Mouse (Mus musculus): ENCODE data around the gene Gm45713. TPM values are rescaled to one million over a fixed set of nuclear protein-coding genes. Genes with fewer than 3 reads are reported as not detected.

Gene Gm45713
- polyA plus RNA-seq, 1 experiment, result 0.06 TPM

DNA sequence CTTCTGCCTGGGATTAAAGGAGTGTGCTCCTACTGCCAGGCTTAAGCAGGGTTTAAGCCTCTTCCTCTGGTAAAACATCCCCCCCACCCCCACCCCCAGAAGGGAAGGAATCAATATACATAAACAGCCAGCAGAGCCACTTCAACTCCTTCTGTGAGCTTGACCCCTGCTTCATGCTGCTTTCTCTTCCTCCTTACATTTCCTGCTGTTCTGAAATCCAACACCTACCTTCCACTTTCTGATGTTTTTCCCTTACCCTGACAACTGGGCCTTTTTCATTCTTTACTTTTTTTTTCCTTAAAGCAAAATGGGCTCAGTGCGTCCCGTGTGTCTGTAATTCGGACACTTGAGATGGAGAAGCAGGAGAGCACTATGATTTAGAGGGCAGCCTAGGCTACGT, 14.3 kb upstream of the Gm45713 start:
- TF ChIP-seq POLR2A (IDR thresholded peaks at IDR 0.05; ENCODE audit: control insufficient read depth, low read depth, low read length) (no peak), CTCF (IDR thresholded peaks at IDR 0.05; ENCODE audit: control insufficient read depth, insufficient read depth, insufficient replicate concordance, low read depth, low read length) (no peak)
- Histone ChIP-seq H3K4me3 (ENCODE audit: control insufficient read depth, low read depth, low read length) (no peak overlapping the region), H3K36me3 (ENCODE audit: control insufficient read depth, insufficient read depth, low read length) (no peaks in the 10 kb centered on the region), H3K27me3 (ENCODE audit: control insufficient read depth, insufficient read depth, low read length) (no peaks in the 10 kb centered on the region), H3K4me1 (ENCODE audit: control insufficient read depth, insufficient read depth, low read length) (peaks cover 2% of the 10 kb centered on the region; the same call in 1 of the 2 replicates), H3K27ac (ENCODE audit: control insufficient read depth, insufficient read depth, low read depth, low read length) (no peak overlapping the region; the same call in 1 of the 2 replicates)

DNA sequence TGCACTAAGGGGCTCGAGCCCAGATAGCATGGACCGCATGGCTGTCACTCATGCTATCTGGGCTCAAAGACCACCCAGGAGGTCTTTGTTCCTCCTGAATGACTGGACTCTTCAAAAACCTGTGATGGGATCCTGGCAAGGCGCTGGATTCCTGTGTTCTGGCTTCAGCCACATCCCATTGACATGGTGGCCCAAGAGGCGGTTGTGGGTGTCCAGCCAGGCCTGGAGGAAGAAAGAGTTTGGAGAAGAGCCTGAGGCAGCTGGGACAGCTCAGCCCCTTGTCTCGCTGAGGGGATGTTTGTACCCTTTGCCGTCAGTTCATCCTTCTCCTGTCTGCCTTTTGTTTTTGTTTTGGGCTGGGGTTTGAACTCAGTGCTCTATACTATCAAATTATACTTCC, 13.5 kb upstream of the Gm45713 start:
- Histone ChIP-seq H3K36me3 (ENCODE audit: control insufficient read depth, insufficient read depth, low read length) (no peaks in the 10 kb centered on the region), H3K4me3 (ENCODE audit: control insufficient read depth, low read depth, low read length) (no peak overlapping the region), H3K27me3 (ENCODE audit: control insufficient read depth, insufficient read depth, low read length) (no peaks in the 10 kb centered on the region), H3K27ac (ENCODE audit: control insufficient read depth, insufficient read depth, low read depth, low read length) (no peak overlapping the region), H3K4me1 (ENCODE audit: control insufficient read depth, insufficient read depth, low read length) (no peaks in the 10 kb centered on the region)
- no peak for TF ChIP-seq POLR2A (IDR thresholded peaks at IDR 0.05; ENCODE audit: control insufficient read depth, low read depth, low read length)
- TF ChIP-seq CTCF (IDR thresholded peaks at IDR 0.05; ENCODE audit: control insufficient read depth, insufficient read depth, insufficient replicate concordance, low read depth, low read length), result no peak

- TF ChIP-seq POLR2A (IDR thresholded peaks at IDR 0.05; ENCODE audit: control insufficient read depth, low read depth, low read length) (no peak), CTCF (IDR thresholded peaks at IDR 0.05; ENCODE audit: control insufficient read depth, insufficient read depth, insufficient replicate concordance, low read depth, low read length) (no peak)
- Histone ChIP-seq H3K27ac (ENCODE audit: control insufficient read depth, insufficient read depth, low read depth, low read length) (no peak overlapping the region), H3K27me3 (ENCODE audit: control insufficient read depth, insufficient read depth, low read length) (no peaks in the 10 kb centered on the region), H3K4me1 (ENCODE audit: control insufficient read depth, insufficient read depth, low read length) (no peaks in the 10 kb centered on the region), H3K36me3 (ENCODE audit: control insufficient read depth, insufficient read depth, low read length) (no peaks in the 10 kb centered on the region), H3K4me3 (ENCODE audit: control insufficient read depth, low read depth, low read length) (no peak overlapping the region)
Measured at GRCm38 (mm10) chr7:45148534-45149098, 12.6 kb upstream of the Gm45713 start.

GRCm38 (mm10) chr7:45147899-45148298, 11.9 kb upstream of the Gm45713 start:
- H3K27me3 ChIP-seq (ENCODE audit: control insufficient read depth, insufficient read depth, low read length), result no peaks in the 10 kb centered on the region
- H3K36me3 ChIP-seq (ENCODE audit: control insufficient read depth, insufficient read depth, low read length), result no peaks in the 10 kb centered on the region
- TF ChIP-seq CTCF (IDR thresholded peaks at IDR 0.05; ENCODE audit: control insufficient read depth, insufficient read depth, insufficient replicate concordance, low read depth, low read length) (no peak), POLR2A (IDR thresholded peaks at IDR 0.05; ENCODE audit: control insufficient read depth, low read depth, low read length) (no peak)
- no peaks in the 10 kb centered on the region for H3K4me1 ChIP-seq (ENCODE audit: control insufficient read depth, insufficient read depth, low read length)
- H3K4me3 ChIP-seq (ENCODE audit: control insufficient read depth, low read depth, low read length), result no peak overlapping the region
- H3K27ac ChIP-seq (ENCODE audit: control insufficient read depth, insufficient read depth, low read depth, low read length), result no peak overlapping the region

GRCm38 (mm10) chr7:45147267-45147666, 11.2 kb upstream of the Gm45713 start:
- Histone ChIP-seq H3K36me3 (ENCODE audit: control insufficient read depth, insufficient read depth, low read length) (no peaks in the 10 kb centered on the region), H3K27ac (ENCODE audit: control insufficient read depth, insufficient read depth, low read depth, low read length) (no peak overlapping the region), H3K27me3 (ENCODE audit: control insufficient read depth, insufficient read depth, low read length) (no peaks in the 10 kb centered on the region), H3K4me1 (ENCODE audit: control insufficient read depth, insufficient read depth, low read length) (no peaks in the 10 kb centered on the region), H3K4me3 (ENCODE audit: control insufficient read depth, low read depth, low read length) (no peak overlapping the region)
- TF ChIP-seq CTCF (IDR thresholded peaks at IDR 0.05; ENCODE audit: control insufficient read depth, insufficient read depth, insufficient replicate concordance, low read depth, low read length), result no peak
- no peak for TF ChIP-seq POLR2A (IDR thresholded peaks at IDR 0.05; ENCODE audit: control insufficient read depth, low read depth, low read length)

GRCm38 (mm10) chr7:45145460-45145859, 9.4 kb upstream of the Gm45713 start:
- H3K27ac ChIP-seq (ENCODE audit: control insufficient read depth, insufficient read depth, low read depth, low read length), result no peak overlapping the region
- H3K36me3 ChIP-seq (ENCODE audit: control insufficient read depth, insufficient read depth, low read length), result no peaks in the 10 kb centered on the region
- H3K27me3 ChIP-seq (ENCODE audit: control insufficient read depth, insufficient read depth, low read length), result no peaks in the 10 kb centered on the region
- H3K4me3 ChIP-seq (ENCODE audit: control insufficient read depth, low read depth, low read length), result no peak overlapping the region
- no peaks in the 10 kb centered on the region; the same call in 1 of the 2 replicates for H3K4me1 ChIP-seq (ENCODE audit: control insufficient read depth, insufficient read depth, low read length)
- TF ChIP-seq POLR2A (IDR thresholded peaks at IDR 0.05; ENCODE audit: control insufficient read depth, low read depth, low read length) (no peak), CTCF (IDR thresholded peaks at IDR 0.05; ENCODE audit: control insufficient read depth, insufficient read depth, insufficient replicate concordance, low read depth, low read length) (no peak)

DNA sequence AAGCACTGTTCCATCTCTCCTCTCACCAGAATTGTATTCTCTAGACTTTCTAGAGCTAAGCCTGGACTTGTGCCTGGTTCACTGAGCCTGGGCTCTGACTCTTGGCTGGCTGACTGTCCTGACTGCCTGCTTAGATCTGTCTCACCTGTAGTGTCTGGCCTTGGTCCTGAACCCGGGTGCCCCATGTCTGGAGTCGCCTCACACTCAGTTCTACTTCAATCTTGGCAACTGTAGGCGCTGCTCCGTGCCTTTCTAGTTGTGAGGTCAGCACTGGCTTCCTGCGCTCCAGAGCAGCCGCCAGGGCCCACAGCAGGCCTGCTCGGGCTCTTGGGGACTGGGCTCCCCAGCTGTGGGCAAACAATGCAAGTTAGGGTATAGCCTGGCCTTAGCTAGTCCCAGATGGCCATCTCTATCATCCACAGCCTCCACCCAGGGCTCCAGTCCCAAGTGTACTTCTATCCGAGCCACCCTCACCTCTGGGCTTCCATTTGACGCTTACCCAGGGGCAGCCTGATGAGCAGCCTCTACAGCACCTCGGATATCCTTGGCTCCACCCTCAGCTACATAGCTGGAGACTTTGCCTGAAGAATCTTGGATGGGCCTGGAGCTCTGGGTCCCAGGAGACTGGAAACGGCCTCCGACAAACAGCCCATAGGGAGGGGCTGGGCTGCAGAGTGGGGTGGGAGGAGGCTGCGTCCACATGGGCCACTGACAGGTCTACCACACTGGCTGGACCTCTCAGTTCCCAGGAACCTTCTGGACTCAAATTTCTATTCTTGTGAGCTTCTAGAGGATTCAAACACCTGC, 8.5 kb upstream of the Gm45713 start:
- Histone ChIP-seq H3K4me1 (ENCODE audit: control insufficient read depth, insufficient read depth, low read length) (no peaks in the 10 kb centered on the region; the same call in none of the 2 replicates), H3K36me3 (ENCODE audit: control insufficient read depth, insufficient read depth, low read length) (no peaks in the 10 kb centered on the region), H3K27ac (ENCODE audit: control insufficient read depth, insufficient read depth, low read depth, low read length) (no peak overlapping the region), H3K27me3 (ENCODE audit: control insufficient read depth, insufficient read depth, low read length) (no peaks in the 10 kb centered on the region), H3K4me3 (ENCODE audit: control insufficient read depth, low read depth, low read length) (no peak overlapping the region)
- TF ChIP-seq CTCF (IDR thresholded peaks at IDR 0.05; ENCODE audit: control insufficient read depth, insufficient read depth, insufficient replicate concordance, low read depth, low read length), result no peak
- TF ChIP-seq POLR2A (IDR thresholded peaks at IDR 0.05; ENCODE audit: control insufficient read depth, low read depth, low read length), result no peak

Data from testis, adult 2 months (tissue).